Mouse (Mus musculus) liver, postnatal 0 days (tissue): ENCODE results near the gene Atrn.

Source experiments
- CTCF ChIP-seq: sonication (generic); IDR thresholded peaks from 2 replicates; pipeline ENCODE4 v1.5.1; 2016; ENCODE audit warnings: antibody characterized with exemption, low read depth
- EP300 ChIP-seq: IDR thresholded peaks from 2 replicates; pipeline ENCODE4 v1.6.1; 2016; ENCODE audit warnings: antibody characterized with exemption, low read depth, mild to moderate bottlenecking

GRCm38 (mm10) chr2:131072536-131072935 lies 166.2 kb downstream of the Atrn start:
- TF ChIP-seq CTCF (no peak), EP300 (no peak)
